Mouse (Mus musculus): Measurements from ENCODE around the gene Borcs7.
A peak's percentile ranks its signal among the peaks of the same experiment; 100 is the strongest.
"Not testable (repeated sequence)": the region's sequence is repeated elsewhere in the genome, so short reads cannot be mapped to it uniquely, and the experiment has no call there.

Borcs7 gene

GRCm38 (mm10) chr19:46718150-46718549 is 28.4 kb downstream of the Borcs7 start:
- no peak for DNase-seq

GRCm38 (mm10) chr19:46724411-46724810 is 34.7 kb downstream of the Borcs7 start:
- no peak for DNase-seq

- no peak for DNase-seq
Measured at GRCm38 (mm10) chr19:46726142-46726541, 36.4 kb downstream of the Borcs7 start.

- DNase-seq = peak; percentile 33 to 44
Measured at GRCm38 (mm10) chr19:46727140-46727736, 37.5 kb downstream of the Borcs7 start.

GRCm38 (mm10) chr19:46727945-46728540 is 38.3 kb downstream of the Borcs7 start:
- no peak for DNase-seq

GRCm38 (mm10) chr19:46728909-46729308 is 39.2 kb downstream of the Borcs7 start:
- DNase-seq = no peak

GRCm38 (mm10) chr19:46731351-46731750 is 41.6 kb downstream of the Borcs7 start:
- no peak for DNase-seq

GRCm38 (mm10) chr19:46732673-46733072 is 43.0 kb downstream of the Borcs7 start:
- DNase-seq = not testable (repeated sequence)

- no peak for DNase-seq
Measured at GRCm38 (mm10) chr19:46733626-46734025, 43.9 kb downstream of the Borcs7 start.

GRCm38 (mm10) chr19:46735241-46735640 is 45.5 kb downstream of the Borcs7 start:
- no peak for DNase-seq

GRCm38 (mm10) chr19:46737106-46737505 is 47.4 kb downstream of the Borcs7 start:
- DNase-seq = no peak

GRCm38 (mm10) chr19:46740341-46741008 is 50.8 kb downstream of the Borcs7 start:
- DNase-seq = peak; percentile 85 to 87

- DNase-seq = no peak
Measured at GRCm38 (mm10) chr19:46741574-46741973, 51.9 kb downstream of the Borcs7 start.

- DNase-seq = no peak
Measured at GRCm38 (mm10) chr19:46744681-46745080, 55.0 kb downstream of the Borcs7 start.

GRCm38 (mm10) chr19:46747799-46748198 is 58.1 kb downstream of the Borcs7 start:
- no peak for DNase-seq

- no peak for DNase-seq
Measured at GRCm38 (mm10) chr19:46752235-46752634, 62.5 kb downstream of the Borcs7 start.

Data from cerebellum, postnatal 14 days (tissue).